Mouse (Mus musculus) myocyte (in vitro differentiated cells): ENCODE measurements at regions not wholly inside any gene's neighbourhood (a gene's known extent, or its start where the extent isn't known, plus 50 kb on each side); places are given as distances from the start of the nearest gene placed in this dataset.

Experiments
- H3K27me3 ChIP-seq: one replicate; pipeline ENCODE4 v1.6.1; 2011; ENCODE audit not compliant: control insufficient read depth, insufficient read depth, insufficient read length
- H3K36me3 ChIP-seq: one replicate; pipeline ENCODE4 v1.6.1; 2011; ENCODE audit not compliant: control insufficient read depth, insufficient read depth
- H3K4me2 ChIP-seq: one replicate; pipeline ENCODE4 v1.6.1; 2011; ENCODE audit warnings: low read depth, control low read depth
- H3K4me3 ChIP-seq: one replicate; pipeline ENCODE4 v1.5.1; 2011; ENCODE audit warnings: mild to moderate bottlenecking, control low read depth, moderate library complexity
- H3K79me2 ChIP-seq: one replicate; pipeline ENCODE4 v1.6.1; 2011; ENCODE audit not compliant: control insufficient read depth, insufficient read depth
- H3ac ChIP-seq: one replicate; pipeline ENCODE4 v1.6.1; 2011; ENCODE audit not compliant: control insufficient read depth, insufficient read length
- CEBPB ChIP-seq: IDR thresholded peaks from 2 replicates; pipeline ENCODE4 v1.6.1; 2011; ENCODE audit warnings: mild to moderate bottlenecking, moderate library complexity; ENCODE audit not compliant: poor library complexity, insufficient read depth, severe bottlenecking
- E2F4 ChIP-seq: IDR thresholded peaks from one replicate; pipeline ENCODE4 v1.6.1; 2011; ENCODE audit warnings: mild to moderate bottlenecking, control low read depth, moderate library complexity; ENCODE audit not compliant: insufficient read depth
- MAX ChIP-seq: IDR thresholded peaks from one replicate; pipeline ENCODE4 v1.6.1; 2011; ENCODE audit warnings: low read depth, mild to moderate bottlenecking, control low read depth
- MYOD1 ChIP-seq, 3 experiments: IDR thresholded peaks; one replicate each; pipeline ENCODE4 v1.6.1; 2011; ENCODE audit warnings: control low read depth in 2 of 3, low read depth in 2 of 3, mild to moderate bottlenecking in 2 of 3, moderate library complexity in 1 of 3; ENCODE audit not compliant: insufficient read length in 2 of 3, control insufficient read depth in 1 of 3
- MYOG ChIP-seq, 3 experiments: IDR thresholded peaks; one replicate each; pipeline ENCODE4 v1.6.1; 2011; ENCODE audit warnings: control low read depth in 2 of 3, low read depth in 2 of 3, mild to moderate bottlenecking in 2 of 3; ENCODE audit not compliant: insufficient read length in 2 of 3, control insufficient read depth in 1 of 3, insufficient read depth in 1 of 3
- POLR2A ChIP-seq: IDR thresholded peaks from one replicate; pipeline ENCODE4 v1.6.1; 2011; ENCODE audit warnings: low read depth, mild to moderate bottlenecking, control low read depth, moderate library complexity; ENCODE audit not compliant: insufficient read length
- POLR2AphosphoS2 ChIP-seq: IDR thresholded peaks from one replicate; pipeline ENCODE4 v1.6.1; 2011; ENCODE audit warnings: low read depth, control low read depth; ENCODE audit not compliant: insufficient read length
- REST ChIP-seq: IDR thresholded peaks from one replicate; pipeline ENCODE4 v1.6.1; 2011; ENCODE audit warnings: mild to moderate bottlenecking, control low read depth, moderate library complexity; ENCODE audit not compliant: insufficient read depth, insufficient read length
- SRF ChIP-seq: IDR thresholded peaks from one replicate; pipeline ENCODE4 v1.6.1; 2011; ENCODE audit warnings: low read depth; ENCODE audit not compliant: control insufficient read depth, insufficient read length
- TCF12 ChIP-seq: IDR thresholded peaks from one replicate; pipeline ENCODE4 v1.6.1; 2011; ENCODE audit warnings: mild to moderate bottlenecking, control low read depth; ENCODE audit not compliant: poor library complexity, insufficient read depth, severe bottlenecking
- TCF3 ChIP-seq: IDR thresholded peaks from one replicate; pipeline ENCODE4 v1.6.1; 2011; ENCODE audit warnings: low read depth, control low read depth; ENCODE audit not compliant: insufficient read length
- USF1 ChIP-seq: IDR thresholded peaks from one replicate; pipeline ENCODE4 v1.6.1; 2011; ENCODE audit warnings: low read depth, mild to moderate bottlenecking, control low read depth, moderate library complexity

DNA sequence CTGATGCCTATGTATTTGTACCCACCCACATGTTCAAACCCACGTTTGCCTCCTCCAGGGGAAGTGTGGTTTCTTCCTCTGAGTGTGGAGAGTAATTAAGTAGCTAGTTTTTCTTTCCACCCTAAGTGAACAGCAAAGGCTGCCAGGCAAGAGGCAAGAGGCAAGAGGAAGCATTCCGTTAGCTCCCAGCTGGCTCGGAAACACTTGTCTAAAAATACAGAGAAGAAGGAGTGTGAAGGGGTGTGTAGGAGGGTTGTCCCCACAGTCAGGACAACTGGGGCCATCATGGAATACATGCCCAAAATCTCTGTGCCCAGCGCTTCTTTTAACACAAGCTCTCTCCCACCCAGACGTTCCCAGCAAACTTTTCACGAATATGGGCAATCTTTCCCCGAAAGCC is 225.4 kb upstream of the 4930535I16Rik start:
- Histone ChIP-seq H3K4me3 (no peak overlapping the region), H3K27me3 (peaks cover 5% of the 10 kb centered on the region), H3K79me2 (no peaks in the 10 kb centered on the region), H3K4me2 (no peak overlapping the region), H3K36me3 (no peaks in the 10 kb centered on the region), H3ac (no peak overlapping the region)
- TF ChIP-seq TCF3 (no peak), REST (no peak), MYOD1 (IDR thresholded peaks at IDR 0.05; ENCODE audit: control insufficient read depth in 1 of 3, insufficient read length in 2 of 3, low read depth in 2 of 3) (no peak), POLR2AphosphoS2 (no peak), MYOG (IDR thresholded peaks at IDR 0.05; ENCODE audit: control insufficient read depth in 1 of 3, insufficient read depth in 1 of 3, insufficient read length in 2 of 3, low read depth in 2 of 3) (no peak), POLR2A (no peak), USF1 (no peak), TCF12 (no peak), E2F4 (no peak), SRF (no peak), CEBPB (no peak), MAX (no peak)

- Histone ChIP-seq H3K4me3 (no peak overlapping the region), H3ac (no peak overlapping the region), H3K36me3 (no peaks in the 10 kb centered on the region), H3K4me2 (no peak overlapping the region), H3K79me2 (no peaks in the 10 kb centered on the region), H3K27me3 (peaks cover 7% of the 10 kb centered on the region)
- TF ChIP-seq POLR2AphosphoS2 (no peak), E2F4 (no peak), USF1 (no peak), TCF12 (no peak), MYOG (IDR thresholded peaks at IDR 0.05; ENCODE audit: control insufficient read depth in 1 of 3, insufficient read depth in 1 of 3, insufficient read length in 2 of 3, low read depth in 2 of 3) (no peak), MAX (no peak), POLR2A (no peak), CEBPB (no peak), SRF (no peak), REST (no peak), MYOD1 (IDR thresholded peaks at IDR 0.05; ENCODE audit: control insufficient read depth in 1 of 3, insufficient read length in 2 of 3, low read depth in 2 of 3) (no peak), TCF3 (no peak)
These were observed 224.3 kb upstream of the 4930535I16Rik start for GRCm38 (mm10) chr4:124142083-124142482.

- Histone ChIP-seq H3K27me3 (peaks cover 7% of the 10 kb centered on the region), H3K4me3 (no peak overlapping the region), H3ac (no peak overlapping the region), H3K79me2 (no peaks in the 10 kb centered on the region), H3K36me3 (no peaks in the 10 kb centered on the region), H3K4me2 (no peak overlapping the region)
- TF ChIP-seq MYOD1 (IDR thresholded peaks at IDR 0.05; ENCODE audit: control insufficient read depth in 1 of 3, insufficient read length in 2 of 3, low read depth in 2 of 3) (no peak), POLR2A (no peak), SRF (no peak), USF1 (no peak), CEBPB (no peak), MAX (no peak), TCF3 (no peak)
These were observed 217.3 kb upstream of the 4930535I16Rik start for GRCm38 (mm10) chr4:124135165-124135470.

DNA sequence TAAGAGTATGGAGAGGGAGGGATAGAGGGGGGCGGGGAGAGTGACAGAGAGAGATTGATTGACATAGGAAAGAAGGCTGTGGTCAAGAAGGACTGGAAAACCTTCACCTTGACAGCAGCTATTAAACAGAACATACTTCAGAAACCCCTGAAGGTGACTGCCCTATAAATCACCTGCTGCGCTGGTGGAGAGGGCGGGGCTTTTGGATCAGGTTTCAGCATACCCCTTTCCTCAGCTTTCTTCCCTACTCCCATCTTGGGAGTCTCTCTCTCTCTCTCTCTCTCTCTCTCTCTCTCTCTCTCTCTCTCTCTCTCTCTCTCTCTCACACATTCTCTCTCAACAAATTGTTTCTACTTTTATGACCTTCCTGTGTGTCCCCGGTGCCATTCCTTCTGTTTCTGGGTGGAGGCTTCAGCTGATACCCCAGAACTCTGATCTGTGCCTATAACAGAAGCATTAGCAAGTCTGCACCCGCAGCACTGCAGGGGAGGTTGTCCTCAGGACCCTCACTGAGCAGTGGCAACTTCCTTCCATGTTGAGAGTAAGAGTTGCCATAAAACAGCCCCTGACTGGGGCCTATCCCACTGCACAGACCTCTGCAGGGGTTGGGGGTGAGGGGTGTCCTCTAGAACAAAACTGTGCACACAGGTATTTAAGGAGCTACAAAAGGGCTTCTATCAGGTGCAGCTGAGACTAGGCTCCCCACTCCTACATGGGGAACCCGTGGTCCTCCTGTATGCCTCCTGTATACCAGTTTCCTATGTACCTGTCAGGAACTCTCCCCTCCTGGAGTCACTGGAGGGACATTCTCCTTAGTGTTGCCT is 216.7 kb upstream of the 4930535I16Rik start:
- H3K27me3 ChIP-seq = peaks cover 7% of the 10 kb centered on the region
- H3K36me3 ChIP-seq = no peaks in the 10 kb centered on the region
- TF ChIP-seq POLR2AphosphoS2 = no peak
- TF ChIP-seq CEBPB = no peak
- no peak for TF ChIP-seq SRF
- no peak for TF ChIP-seq USF1
- TF ChIP-seq MYOG (IDR thresholded peaks at IDR 0.05; ENCODE audit: control insufficient read depth in 1 of 3, insufficient read depth in 1 of 3, insufficient read length in 2 of 3, low read depth in 2 of 3) = no peak
- no peak for TF ChIP-seq REST
- no peak for TF ChIP-seq E2F4
- TF ChIP-seq MAX = no peak
- no peak for TF ChIP-seq TCF12
- TF ChIP-seq POLR2A = no peak
- no peak for TF ChIP-seq TCF3
- no peak for TF ChIP-seq MYOD1 (IDR thresholded peaks at IDR 0.05; ENCODE audit: control insufficient read depth in 1 of 3, insufficient read length in 2 of 3, low read depth in 2 of 3)
- no peak overlapping the region for H3K4me3 ChIP-seq
- H3K4me2 ChIP-seq = no peak overlapping the region
- H3ac ChIP-seq = no peak overlapping the region
- H3K79me2 ChIP-seq = no peaks in the 10 kb centered on the region

DNA sequence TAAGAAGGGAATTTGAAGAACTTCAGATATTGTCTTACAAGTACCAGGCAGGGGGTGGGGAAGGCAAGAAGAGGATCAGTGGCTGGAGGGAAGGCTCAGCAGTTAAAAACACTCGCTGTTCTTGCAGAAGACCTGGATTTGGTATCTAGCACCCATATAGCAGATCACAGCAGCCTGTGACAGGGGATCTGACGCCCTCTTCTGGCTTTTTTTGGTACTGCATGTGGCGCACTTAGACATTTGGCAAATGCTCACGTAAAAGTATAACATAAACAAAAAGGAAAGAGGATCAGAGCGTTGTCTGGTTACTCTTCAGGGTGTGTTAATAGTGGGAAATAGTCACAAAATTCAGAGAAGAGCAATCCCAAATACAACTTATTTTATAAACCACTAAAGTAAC is 213.1 kb upstream of the 4930535I16Rik start:
- Histone ChIP-seq H3K27me3 (no peaks in the 10 kb centered on the region), H3K4me2 (no peak overlapping the region), H3K4me3 (no peak overlapping the region), H3K36me3 (no peaks in the 10 kb centered on the region), H3K79me2 (no peaks in the 10 kb centered on the region), H3ac (no peak overlapping the region)
- no peak for TF ChIP-seq MYOD1 (IDR thresholded peaks at IDR 0.05; ENCODE audit: control insufficient read depth in 1 of 3, insufficient read length in 2 of 3, low read depth in 2 of 3)
- no peak for TF ChIP-seq TCF3
- TF ChIP-seq E2F4 = no peak
- TF ChIP-seq MAX = no peak
- TF ChIP-seq REST = no peak
